Mouse (Mus musculus): ENCODE data around the gene Rpl19. TPM values are rescaled to one million over a fixed set of nuclear protein-coding genes. Genes with fewer than 3 reads are reported as not detected.

The Rpl19 gene
- polyA plus RNA-seq, 1 experiment, result not detected

GRCm38 (mm10) chr11:98052129-98052988 is 25.8 kb downstream of the Rpl19 start:
- WGBS, result under 1% methylated on average over 83 of the region's 83 CpGs
- H3K4me1 ChIP-seq (ENCODE audit: control insufficient read depth, insufficient read depth, low read length), result peaks cover 49% of the 10 kb centered on the region
- TF ChIP-seq CTCF (IDR thresholded peaks at IDR 0.05; ENCODE audit: insufficient read depth, low read depth, low read length) (no peak), POLR2A (IDR thresholded peaks at IDR 0.05; ENCODE audit: insufficient read depth, low read depth, low read length) (no peak)
- H3K27ac ChIP-seq (ENCODE audit: insufficient read depth, low read depth, low read length), result peak overlapping the region; percentile 22; the same call in 1 of the 2 replicates
- H3K4me3 ChIP-seq (ENCODE audit: insufficient read depth, low read depth, low read length), result peak overlapping the region; percentile 67

- 2% methylated on average over 47 of the region's 48 CpGs for WGBS
- peak within 1 kb of the TSS; percentile 22; the same call in 1 of the 2 replicates for H3K27ac ChIP-seq (ENCODE audit: insufficient read depth, low read depth, low read length)
- H3K4me3 ChIP-seq (ENCODE audit: insufficient read depth, low read depth, low read length), result peak within 1 kb of the TSS; percentile 67
- no peak for TF ChIP-seq CTCF (IDR thresholded peaks at IDR 0.05; ENCODE audit: insufficient read depth, low read depth, low read length)
- TF ChIP-seq POLR2A (IDR thresholded peaks at IDR 0.05; ENCODE audit: insufficient read depth, low read depth, low read length), result no peak
- H3K4me1 ChIP-seq (ENCODE audit: control insufficient read depth, insufficient read depth, low read length), result peaks cover 48% of the 10 kb centered on the region
Measured at GRCm38 (mm10) chr11:98052989-98053834, 26.7 kb downstream of the Rpl19 start, which contains the start of gene Stac2. TSS of gene Stac2 (minus strand) at chr11:98053462.

DNA sequence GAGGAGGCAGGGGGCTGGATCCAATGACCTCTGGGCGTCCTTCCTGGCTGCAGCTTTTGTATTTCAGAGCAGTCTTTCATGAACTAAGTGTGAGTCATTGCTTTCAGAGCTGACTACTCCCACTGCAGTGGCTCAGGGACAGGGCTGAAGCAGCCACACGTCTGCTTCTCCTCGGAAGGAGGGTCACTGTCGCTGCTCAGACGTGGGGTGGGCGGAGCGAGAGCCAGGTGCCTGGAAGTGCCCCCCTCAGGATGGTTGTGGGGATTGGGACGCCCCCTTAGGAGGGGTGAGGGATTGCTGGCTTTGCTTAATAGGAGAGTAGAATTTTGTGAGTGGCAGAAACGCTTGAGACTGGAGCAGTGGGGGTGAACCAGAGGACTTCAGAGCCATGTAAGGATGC is 31.0 kb downstream of the Rpl19 start:
- H3K4me3 ChIP-seq (ENCODE audit: insufficient read depth, low read depth, low read length), result peak overlapping the region; percentile 38
- peaks cover 43% of the 10 kb centered on the region for H3K4me1 ChIP-seq (ENCODE audit: control insufficient read depth, insufficient read depth, low read length)
- WGBS, result 10% methylated on average over 9 of the region's 9 CpGs
- H3K27ac ChIP-seq (ENCODE audit: insufficient read depth, low read depth, low read length), result peak overlapping the region; percentile 97
- TF ChIP-seq POLR2A (IDR thresholded peaks at IDR 0.05; ENCODE audit: insufficient read depth, low read depth, low read length), result no peak
- TF ChIP-seq CTCF (IDR thresholded peaks at IDR 0.05; ENCODE audit: insufficient read depth, low read depth, low read length), result no peak

DNA sequence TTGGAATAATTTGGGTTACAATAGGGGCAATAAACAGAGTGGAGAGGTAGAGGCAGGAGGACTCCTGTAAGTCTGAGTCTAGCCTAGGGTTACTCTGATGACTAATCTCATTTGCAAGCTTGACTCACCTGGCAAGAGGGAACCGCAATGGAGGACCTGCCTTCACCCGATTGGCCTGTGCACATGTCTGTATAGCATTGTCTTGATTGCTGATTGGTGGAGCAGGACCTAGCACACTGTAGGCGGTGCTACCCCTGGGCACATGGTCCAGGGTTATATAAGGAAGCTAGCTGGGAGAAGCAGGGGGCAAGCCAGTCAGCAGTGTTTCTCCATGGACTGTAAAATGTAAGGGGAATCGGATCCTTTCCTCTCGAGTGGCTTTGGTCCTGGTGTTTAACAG is 31.5 kb downstream of the Rpl19 start:
- Histone ChIP-seq H3K4me1 (ENCODE audit: control insufficient read depth, insufficient read depth, low read length) (peaks cover 43% of the 10 kb centered on the region), H3K27ac (ENCODE audit: insufficient read depth, low read depth, low read length) (peak overlapping the region; percentile 97), H3K4me3 (ENCODE audit: insufficient read depth, low read depth, low read length) (no peak overlapping the region)
- TF ChIP-seq POLR2A (IDR thresholded peaks at IDR 0.05; ENCODE audit: insufficient read depth, low read depth, low read length) (no peak), CTCF (IDR thresholded peaks at IDR 0.05; ENCODE audit: insufficient read depth, low read depth, low read length) (no peak)
- 83% methylated on average over 5 of the region's 5 CpGs for WGBS

DNA sequence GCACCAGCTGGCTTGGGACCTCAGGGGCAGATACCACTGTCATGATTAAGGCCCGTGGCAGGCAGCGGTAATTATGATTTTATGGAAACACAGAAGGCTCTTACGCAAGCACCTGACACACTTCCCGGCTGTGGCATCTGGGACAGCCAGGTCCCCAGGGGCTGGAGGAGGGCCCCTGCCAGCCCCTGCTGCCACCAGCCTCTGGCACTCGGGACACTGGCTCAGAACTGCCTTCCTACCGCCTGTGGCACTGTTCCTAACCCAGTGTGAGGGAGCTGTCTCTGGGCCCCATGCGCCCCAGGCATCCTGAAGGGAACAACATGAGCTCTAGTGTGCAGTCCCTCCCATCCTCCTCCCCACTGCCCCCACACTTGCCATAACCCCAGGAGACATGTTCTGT is 33.2 kb downstream of the Rpl19 start:
- H3K4me3 ChIP-seq (ENCODE audit: insufficient read depth, low read depth, low read length), result no peak overlapping the region
- peak overlapping the region; percentile 10 for H3K27ac ChIP-seq (ENCODE audit: insufficient read depth, low read depth, low read length)
- peaks cover 43% of the 10 kb centered on the region for H3K4me1 ChIP-seq (ENCODE audit: control insufficient read depth, insufficient read depth, low read length)
- TF ChIP-seq CTCF (IDR thresholded peaks at IDR 0.05; ENCODE audit: insufficient read depth, low read depth, low read length) (no peak), POLR2A (IDR thresholded peaks at IDR 0.05; ENCODE audit: insufficient read depth, low read depth, low read length) (no peak)
- 52% methylated on average over 7 of the region's 7 CpGs for WGBS

DNA sequence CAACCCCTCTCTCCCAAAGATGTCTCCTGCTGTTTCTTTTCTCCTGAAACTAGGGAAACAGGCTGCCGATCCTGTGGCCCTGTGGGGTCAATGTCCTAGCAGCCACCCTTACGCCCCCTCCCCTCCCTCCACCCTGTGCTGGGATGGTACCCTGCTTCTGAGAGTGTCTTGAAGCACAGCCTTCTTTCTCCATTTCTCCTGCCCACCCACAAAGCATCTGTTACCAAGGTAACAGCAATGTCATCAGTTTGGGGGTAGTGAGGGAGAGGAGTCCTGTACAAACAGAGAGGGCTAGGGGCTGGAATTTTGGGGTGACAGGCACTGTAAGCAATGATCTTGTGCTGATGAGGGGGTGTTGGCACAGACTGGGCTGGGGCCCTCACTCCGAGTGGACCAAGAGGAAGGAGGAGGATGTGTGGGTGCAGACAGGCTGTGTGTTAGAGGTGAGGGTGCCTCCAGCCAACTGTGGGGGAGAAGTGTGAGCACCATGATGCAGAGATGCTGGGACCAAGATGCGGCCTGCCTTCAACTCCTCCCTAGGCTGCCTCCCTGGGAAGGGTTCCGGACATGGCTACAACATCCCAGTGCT is 33.7 kb downstream of the Rpl19 start:
- peak overlapping the region; percentile 10 for H3K27ac ChIP-seq (ENCODE audit: insufficient read depth, low read depth, low read length)
- peaks cover 43% of the 10 kb centered on the region for H3K4me1 ChIP-seq (ENCODE audit: control insufficient read depth, insufficient read depth, low read length)
- no peak overlapping the region for H3K4me3 ChIP-seq (ENCODE audit: insufficient read depth, low read depth, low read length)
- TF ChIP-seq POLR2A (IDR thresholded peaks at IDR 0.05; ENCODE audit: insufficient read depth, low read depth, low read length) (no peak), CTCF (IDR thresholded peaks at IDR 0.05; ENCODE audit: insufficient read depth, low read depth, low read length) (no peak)
- WGBS, result 58% methylated on average over 5 of the region's 5 CpGs

GRCm38 (mm10) chr11:98061441-98061840 is 34.9 kb downstream of the Rpl19 start:
- H3K27ac ChIP-seq (ENCODE audit: insufficient read depth, low read depth, low read length), result no peak overlapping the region
- TF ChIP-seq CTCF (IDR thresholded peaks at IDR 0.05; ENCODE audit: insufficient read depth, low read depth, low read length), result no peak
- no peak for TF ChIP-seq POLR2A (IDR thresholded peaks at IDR 0.05; ENCODE audit: insufficient read depth, low read depth, low read length)
- peaks cover 40% of the 10 kb centered on the region for H3K4me1 ChIP-seq (ENCODE audit: control insufficient read depth, insufficient read depth, low read length)
- 88% methylated on average over 3 of the region's 3 CpGs for WGBS
- no peak overlapping the region for H3K4me3 ChIP-seq (ENCODE audit: insufficient read depth, low read depth, low read length)

GRCm38 (mm10) chr11:98061904-98062562 is 35.5 kb downstream of the Rpl19 start:
- TF ChIP-seq POLR2A (IDR thresholded peaks at IDR 0.05; ENCODE audit: insufficient read depth, low read depth, low read length) (no peak), CTCF (IDR thresholded peaks at IDR 0.05; ENCODE audit: insufficient read depth, low read depth, low read length) (no peak)
- Histone ChIP-seq H3K4me3 (ENCODE audit: insufficient read depth, low read depth, low read length) (no peak overlapping the region), H3K4me1 (ENCODE audit: control insufficient read depth, insufficient read depth, low read length) (peaks cover 36% of the 10 kb centered on the region), H3K27ac (ENCODE audit: insufficient read depth, low read depth, low read length) (no peak overlapping the region)
- WGBS, result 40% methylated on average over 6 of the region's 6 CpGs
